Mouse (Mus musculus): ENCODE data around the gene Lamc2. TPM values are rescaled to one million over a fixed set of nuclear protein-coding genes. Genes with fewer than 3 reads are reported as not detected.

Gene Lamc2
- total RNA-seq (2015; ENCODE audit: low replicate concordance) (not detected in 2 replicates), total RNA-seq (2017; ENCODE audit: low replicate concordance) (not detected in 2 replicates)

- ATAC-seq (replicated peaks; ENCODE audit: low FRiP score, poor library complexity, severe bottlenecking), result no peak
These were observed at the start of gene Lamc2 for GRCm38 (mm10) chr1:153185828-153186803. Lamc2 (minus strand) TSS chr1:153186447.

GRCm38 (mm10) chr1:153235576-153235975 is 49.3 kb upstream of the Lamc2 start:
- no peak for ATAC-seq (replicated peaks; ENCODE audit: low FRiP score, poor library complexity, severe bottlenecking)

- no peak for ATAC-seq (replicated peaks; ENCODE audit: low FRiP score, poor library complexity, severe bottlenecking)
These were observed 45.4 kb upstream of the Lamc2 start for GRCm38 (mm10) chr1:153231681-153232080.

- ATAC-seq (replicated peaks; ENCODE audit: low FRiP score, poor library complexity, severe bottlenecking), result no peak
These were observed 41.7 kb upstream of the Lamc2 start for GRCm38 (mm10) chr1:153227916-153228315.

DNA sequence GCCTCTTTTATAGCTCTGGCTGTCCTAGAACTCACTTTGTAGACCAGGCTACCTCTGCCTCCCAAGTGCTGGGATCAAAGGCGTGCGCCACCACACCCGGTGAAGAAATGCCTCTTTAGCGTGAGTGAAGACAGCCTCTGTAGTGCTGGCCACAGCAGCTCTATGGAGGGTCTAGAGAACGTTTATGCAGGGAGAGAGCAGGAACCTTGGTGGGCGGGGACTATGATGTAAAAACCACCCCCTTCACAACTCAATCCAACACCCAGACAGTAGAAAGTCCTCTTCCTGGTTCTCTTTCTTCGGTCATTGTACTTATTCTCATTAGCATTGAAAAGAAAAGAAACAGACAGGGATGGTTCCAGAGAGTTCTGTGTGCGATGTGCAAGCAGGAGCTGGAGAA is 40.8 kb upstream of the Lamc2 start:
- ATAC-seq (replicated peaks; ENCODE audit: low FRiP score, poor library complexity, severe bottlenecking), result no peak

GRCm38 (mm10) chr1:153225786-153226725 is 39.8 kb upstream of the Lamc2 start:
- no peak for ATAC-seq (replicated peaks; ENCODE audit: low FRiP score, poor library complexity, severe bottlenecking)

GRCm38 (mm10) chr1:153224331-153224730 is 38.1 kb upstream of the Lamc2 start:
- no peak for ATAC-seq (replicated peaks; ENCODE audit: low FRiP score, poor library complexity, severe bottlenecking)

GRCm38 (mm10) chr1:153219376-153219775 is 33.1 kb upstream of the Lamc2 start:
- ATAC-seq (replicated peaks; ENCODE audit: low FRiP score, poor library complexity, severe bottlenecking), result no peak

DNA sequence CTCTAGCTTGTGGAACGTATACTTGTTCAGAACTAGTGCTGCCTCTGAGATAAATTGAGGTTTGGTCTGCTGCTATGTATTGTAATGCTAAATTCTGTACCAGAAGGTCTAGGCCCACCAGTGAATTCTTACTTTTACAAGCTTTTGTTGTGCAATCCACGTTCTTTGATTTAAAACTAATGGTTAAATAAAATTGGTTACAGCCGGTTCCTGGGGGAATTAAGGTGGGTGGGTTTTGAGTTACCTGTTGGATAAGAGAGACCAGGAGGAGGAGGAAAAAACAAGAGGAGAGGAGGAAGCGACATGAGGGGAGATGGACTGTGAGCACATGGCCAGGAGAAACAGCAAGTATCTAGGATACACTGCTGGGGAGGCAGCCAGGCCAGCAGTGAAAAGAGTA is 30.3 kb upstream of the Lamc2 start:
- no peak for ATAC-seq (replicated peaks; ENCODE audit: low FRiP score, poor library complexity, severe bottlenecking)

GRCm38 (mm10) chr1:153215676-153216075 is 29.4 kb upstream of the Lamc2 start:
- no peak for ATAC-seq (replicated peaks; ENCODE audit: low FRiP score, poor library complexity, severe bottlenecking)

GRCm38 (mm10) chr1:153210992-153211391 is 24.7 kb upstream of the Lamc2 start:
- no peak for ATAC-seq (replicated peaks; ENCODE audit: low FRiP score, poor library complexity, severe bottlenecking)

- no peak for ATAC-seq (replicated peaks; ENCODE audit: low FRiP score, poor library complexity, severe bottlenecking)
These were observed 24.0 kb upstream of the Lamc2 start for GRCm38 (mm10) chr1:153210198-153210597.

- no peak for ATAC-seq (replicated peaks; ENCODE audit: low FRiP score, poor library complexity, severe bottlenecking)
These were observed 15.9 kb upstream of the Lamc2 start for GRCm38 (mm10) chr1:153202195-153202594.

DNA sequence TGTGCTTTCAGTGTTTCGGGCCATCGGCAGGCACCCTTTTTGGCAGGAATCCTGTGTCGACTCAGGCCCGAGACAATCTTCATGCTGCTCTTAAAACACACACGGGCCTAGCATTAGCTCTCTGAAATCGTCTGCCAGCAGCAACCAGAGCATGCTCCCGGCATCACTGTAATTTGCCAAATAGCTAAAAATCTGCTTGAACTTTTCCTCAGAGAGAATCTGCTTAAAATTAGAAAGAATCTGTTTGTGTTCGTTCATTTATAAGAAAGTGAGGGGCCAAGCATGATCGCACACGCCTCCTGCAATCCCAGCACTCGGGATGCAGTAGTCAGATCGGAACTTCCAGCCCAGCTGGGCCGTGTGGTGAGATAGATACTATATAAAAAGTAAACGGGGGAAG is 15.2 kb upstream of the Lamc2 start:
- no peak for ATAC-seq (replicated peaks; ENCODE audit: low FRiP score, poor library complexity, severe bottlenecking)

DNA sequence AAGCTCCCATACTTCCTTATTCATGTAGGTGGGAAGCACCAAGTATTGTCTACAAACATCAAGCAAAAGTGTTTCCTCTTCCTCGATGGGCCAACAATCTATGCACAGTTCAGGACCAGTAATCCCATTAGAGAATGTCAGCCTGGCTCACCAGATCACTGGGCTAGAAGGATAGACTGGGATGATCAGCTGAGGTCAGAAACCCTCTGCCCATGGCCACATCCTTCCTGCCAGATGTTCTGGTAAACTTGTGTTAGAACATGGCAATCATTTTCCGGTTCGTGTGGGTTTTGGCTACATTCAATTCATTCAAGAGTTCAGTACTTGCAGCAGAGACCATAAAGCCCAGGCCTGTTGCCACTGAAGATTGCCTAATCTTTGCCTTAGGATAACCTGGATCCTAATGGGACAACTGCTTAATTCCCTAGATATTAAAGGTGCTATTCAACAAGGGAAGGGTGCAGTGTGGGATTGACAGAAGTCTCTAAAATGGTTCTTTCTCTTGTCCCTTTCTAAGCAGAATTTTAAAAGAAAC is 11.1 kb upstream of the Lamc2 start:
- ATAC-seq (replicated peaks; ENCODE audit: low FRiP score, poor library complexity, severe bottlenecking), result no peak

- ATAC-seq (replicated peaks; ENCODE audit: low FRiP score, poor library complexity, severe bottlenecking), result no peak
These were observed 6.7 kb upstream of the Lamc2 start for GRCm38 (mm10) chr1:153192945-153193344.

- no peak for ATAC-seq (replicated peaks; ENCODE audit: low FRiP score, poor library complexity, severe bottlenecking)
These were observed 6.1 kb upstream of the Lamc2 start for GRCm38 (mm10) chr1:153192379-153192778.

DNA sequence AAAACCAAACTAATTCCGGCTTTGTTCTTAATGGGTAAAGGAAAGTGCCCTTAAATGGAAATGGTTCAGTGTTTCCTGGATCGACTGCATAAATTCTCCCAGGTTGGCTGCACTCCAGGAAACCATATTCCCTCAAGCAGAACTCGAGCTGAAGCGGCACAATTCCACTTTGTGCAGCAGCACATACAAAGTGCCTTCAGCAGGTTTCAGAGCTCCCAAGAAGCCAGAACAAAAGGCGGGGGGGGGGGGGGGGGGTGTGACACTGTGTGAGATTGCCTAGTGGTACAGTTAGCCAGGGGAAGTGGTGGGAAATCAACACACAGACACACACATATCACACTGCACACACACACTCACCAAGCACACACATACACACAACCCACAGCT is 5.7 kb upstream of the Lamc2 start:
- ATAC-seq (replicated peaks; ENCODE audit: low FRiP score, poor library complexity, severe bottlenecking), result no peak

DNA sequence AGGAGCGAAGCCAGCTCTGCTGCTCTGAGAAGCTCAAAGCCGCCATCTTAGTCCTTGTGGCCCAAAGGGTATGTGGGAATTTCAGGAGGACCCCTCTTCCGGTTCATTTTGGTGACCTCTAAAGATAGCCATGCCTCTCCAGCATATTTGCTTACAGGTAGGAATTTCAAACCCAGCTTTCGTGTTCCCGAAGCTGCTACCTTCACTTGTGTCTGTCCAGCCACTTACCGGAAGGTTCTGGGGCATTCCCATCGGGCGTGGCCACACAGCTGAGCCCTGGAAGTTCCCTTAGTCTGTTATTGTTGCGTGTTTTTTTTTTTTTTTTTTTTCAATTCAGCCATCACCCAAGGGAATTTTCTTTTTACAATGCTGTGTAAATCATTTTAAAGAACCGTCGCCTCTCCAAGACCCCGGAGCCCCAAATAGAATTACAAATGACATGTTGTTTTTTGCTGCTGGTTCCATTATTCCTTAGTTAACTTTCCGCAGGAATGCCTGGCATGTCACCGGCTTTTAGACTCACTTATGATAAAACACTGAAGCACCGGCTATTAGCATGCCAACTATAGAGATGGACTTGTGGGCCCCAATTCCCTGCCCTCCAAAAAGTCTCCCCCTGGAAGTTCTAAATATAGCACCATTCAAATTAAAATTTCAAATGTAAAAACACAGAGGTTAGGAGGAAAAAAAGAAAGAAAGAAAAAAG is 5.1 kb upstream of the Lamc2 start:
- no peak for ATAC-seq (replicated peaks; ENCODE audit: low FRiP score, poor library complexity, severe bottlenecking)

DNA sequence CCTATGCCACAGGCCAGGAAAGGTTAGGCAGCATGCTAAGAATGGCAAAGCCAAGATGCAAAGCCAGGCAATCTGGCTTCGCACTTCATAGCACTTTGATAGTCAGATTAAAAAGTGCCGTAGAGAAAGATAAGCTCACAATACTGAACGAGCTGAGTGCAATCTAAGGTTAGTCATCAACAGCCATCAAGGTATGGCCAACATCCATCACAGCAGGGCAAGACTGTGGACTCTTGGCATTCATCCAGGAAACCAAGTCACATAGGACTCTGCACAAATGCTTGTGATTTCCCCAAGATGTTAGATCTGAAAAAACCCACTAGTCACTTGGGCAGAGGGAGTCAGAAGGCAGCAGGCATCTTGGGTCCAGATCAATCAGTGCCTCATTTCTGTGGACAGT is 1.8 kb upstream of the Lamc2 start:
- ATAC-seq (replicated peaks; ENCODE audit: low FRiP score, poor library complexity, severe bottlenecking), result no peak

Data from erythroblast, adult 5-6 weeks (primary cell).